Mouse (Mus musculus) liver, embryonic 13.5 days (tissue): ENCODE measurements around the gene Sipa1l3. TPM values are rescaled to one million over a fixed set of nuclear protein-coding genes. Genes with fewer than 3 reads are reported as not detected.
A peak's percentile ranks its signal among the peaks of the same experiment; 100 is the strongest.

ENCODE experiments used
- ATAC-seq: fragments of 200-750 bp; cut with Nextera tagmentation; 2 replicates; pipeline ENCODE4 v1.8.0; 2017; ENCODE audit warnings: low read depth, mild to moderate bottlenecking, moderate number of reproducible peaks, moderate library complexity
- DNase-seq: peaks from one replicate; pipeline ENCODE4 v3.0.0; 2022
- H3K27ac ChIP-seq: fragments of 300-500 bp; sonication (generic); 2 replicates; pipeline ENCODE4 v1.5.1; 2015; ENCODE audit warnings: moderate library complexity, mild to moderate bottlenecking, inconsistent platforms
- H3K27me3 ChIP-seq: fragments of 300-500 bp; sonication (generic); 2 replicates; pipeline ENCODE4 v1.6.1; 2015; ENCODE audit warnings: mild to moderate bottlenecking, inconsistent platforms
- H3K36me3 ChIP-seq: fragments of 300-500 bp; sonication (generic); 2 replicates; pipeline ENCODE4 v1.6.1; 2015; ENCODE audit warnings: mild to moderate bottlenecking, inconsistent platforms
- H3K4me1 ChIP-seq: fragments of 300-500 bp; sonication (generic); replicated peaks from 2 replicates; pipeline ENCODE4 v1.6.1; 2015; ENCODE audit warnings: inconsistent platforms
- H3K4me2 ChIP-seq: fragments of 300-500 bp; sonication (generic); 2 replicates; pipeline ENCODE4 v1.6.1; 2015; ENCODE audit warnings: inconsistent platforms, mild to moderate bottlenecking, moderate library complexity
- H3K4me3 ChIP-seq: fragments of 300-500 bp; sonication (generic); replicated peaks from 2 replicates; pipeline ENCODE4 v1.5.1; 2015; ENCODE audit warnings: mild to moderate bottlenecking, inconsistent platforms
- H3K9ac ChIP-seq: fragments of 300-500 bp; sonication (generic); 2 replicates; pipeline ENCODE4 v1.6.1; 2015; ENCODE audit warnings: mild to moderate bottlenecking, inconsistent platforms
- H3K9me3 ChIP-seq: fragments of 300-500 bp; sonication (generic); replicated peaks from 2 replicates; pipeline ENCODE4 v1.6.1; 2016; ENCODE audit warnings: inconsistent platforms
- WGBS: fragments of 180-500 bp; shearing (Covaris S2); methylation state at CpG from one replicate; pipeline ENCODE4 v1.1.7; 2015; ENCODE audit not compliant: insufficient replicate concordance; 5-methylcytosine and 5-hydroxymethylcytosine counted together
- polyA plus RNA-seq: library from polyadenylated mRNA; unstranded; fragments of >200 nt; fragmentation: Nextera tagmentation; extraction: Ambion mirVana; gene quantifications from 2 replicates; pipeline ENCODE4 v1.2.1, GENCODE M21; 2015

The Sipa1l3 gene
- polyA plus RNA-seq, 1 experiment from 2014 or later: 2.6 TPM

- Histone ChIP-seq H3K4me1 (peaks cover 36% of the 10 kb centered on the region), H3K9ac (no peak overlapping the region), H3K27me3 (peaks cover 31% of the 10 kb centered on the region), H3K4me2 (no peak overlapping the region), H3K4me3 (no peak overlapping the region), H3K9me3 (no peaks in the 10 kb centered on the region), H3K27ac (no peak overlapping the region), H3K36me3 (no peaks in the 10 kb centered on the region)
- DNase-seq (no peak), ATAC-seq (no peak)
- WGBS: 74% methylated on average over 7 of the region's 7 CpGs
Observed at GRCm38 (mm10) chr7:29287481-29287880, 231.0 kb downstream of the Sipa1l3 start.

GRCm38 (mm10) chr7:29284523-29284922 lies 233.9 kb downstream of the Sipa1l3 start:
- Histone ChIP-seq H3K9me3 (no peaks in the 10 kb centered on the region), H3K4me3 (no peak overlapping the region), H3K4me2 (no peak overlapping the region), H3K36me3 (no peaks in the 10 kb centered on the region), H3K27ac (no peak overlapping the region), H3K4me1 (peaks cover 40% of the 10 kb centered on the region), H3K9ac (no peak overlapping the region), H3K27me3 (peaks cover 41% of the 10 kb centered on the region)
- ATAC-seq: no peak
- no peak for DNase-seq
- WGBS: 75% methylated on average over 6 of the region's 6 CpGs

- 61% methylated on average over 4 of the region's 4 CpGs for WGBS
- H3K4me1 ChIP-seq: peaks cover 33% of the 10 kb centered on the region
- peaks cover 36% of the 10 kb centered on the region for H3K27me3 ChIP-seq
- H3K4me3 ChIP-seq: no peak overlapping the region
- no peaks in the 10 kb centered on the region for H3K36me3 ChIP-seq
- H3K9ac ChIP-seq: no peak overlapping the region
- H3K27ac ChIP-seq: no peak overlapping the region
- no peak for DNase-seq
- no peaks in the 10 kb centered on the region for H3K9me3 ChIP-seq
- H3K4me2 ChIP-seq: no peak overlapping the region
- no peak for ATAC-seq
Observed at GRCm38 (mm10) chr7:29283876-29284275, 234.6 kb downstream of the Sipa1l3 start.

- Histone ChIP-seq H3K27ac (no peak overlapping the region), H3K36me3 (no peaks in the 10 kb centered on the region), H3K27me3 (peaks cover 28% of the 10 kb centered on the region), H3K4me2 (peak overlapping the region; percentile 88), H3K9ac (peak overlapping the region; percentile 53), H3K4me1 (peaks cover 29% of the 10 kb centered on the region), H3K9me3 (no peaks in the 10 kb centered on the region), H3K4me3 (peak overlapping the region; percentile 65)
- DNase-seq (no peak), ATAC-seq (peak; percentile 19; the same call in 1 of the 2 replicates)
- WGBS: 14% methylated on average over 21 of the region's 21 CpGs
Observed at GRCm38 (mm10) chr7:29282074-29282554, 236.3 kb downstream of the Sipa1l3 start.

- under 1% methylated on average over 80 of the region's 80 CpGs for WGBS
- H3K27ac ChIP-seq: no peak within 1 kb of the TSS
Observed at GRCm38 (mm10) chr7:29281201-29282073, 237.0 kb downstream of the Sipa1l3 start, which contains the start of gene Spint2. Gene Spint2 (minus strand): TSS chr7:29281912.

GRCm38 (mm10) chr7:29280801-29281200 lies 237.6 kb downstream of the Sipa1l3 start:
- H3K27me3 ChIP-seq: peaks cover 28% of the 10 kb centered on the region
- DNase-seq: no peak
- ATAC-seq: no peak
- H3K27ac ChIP-seq: no peak overlapping the region
- no peaks in the 10 kb centered on the region for H3K36me3 ChIP-seq
- peaks cover 29% of the 10 kb centered on the region for H3K4me1 ChIP-seq
- peak overlapping the region; percentile 65 for H3K4me3 ChIP-seq
- 11% methylated on average over 13 of the region's 13 CpGs for WGBS
- H3K4me2 ChIP-seq: peak overlapping the region; percentile 88
- no peaks in the 10 kb centered on the region for H3K9me3 ChIP-seq
- H3K9ac ChIP-seq: 0 out of 2 replicates have a peak overlapping the region, but pooled peaks have one; percentile 53

More at GRCm38 (mm10) chr7:29281201-29282073, 237.0 kb downstream of the Sipa1l3 start, which contains the start of gene Spint2:
- DNase-seq (peak; percentile 34), ATAC-seq (peak; percentile 60)
- H3K27me3 ChIP-seq: peaks cover 28% of the 10 kb centered on the region
- H3K4me1 ChIP-seq: peaks cover 29% of the 10 kb centered on the region
- peak within 1 kb of the TSS; percentile 88 for H3K4me2 ChIP-seq
- peak within 1 kb of the TSS; percentile 65 for H3K4me3 ChIP-seq
- H3K9me3 ChIP-seq: no peaks in the 10 kb centered on the region
- H3K36me3 ChIP-seq: no peaks in the 10 kb centered on the region
- peak within 1 kb of the TSS; percentile 53 for H3K9ac ChIP-seq

GRCm38 (mm10) chr7:29279924-29280323 lies 238.5 kb downstream of the Sipa1l3 start:
- ATAC-seq: no peak
- no peaks in the 10 kb centered on the region for H3K36me3 ChIP-seq
- no peak for DNase-seq
- peaks cover 29% of the 10 kb centered on the region for H3K4me1 ChIP-seq
- H3K27ac ChIP-seq: no peak overlapping the region
- H3K27me3 ChIP-seq: peaks cover 28% of the 10 kb centered on the region
- H3K4me3 ChIP-seq: no peak overlapping the region
- no peak overlapping the region for H3K4me2 ChIP-seq
- no peaks in the 10 kb centered on the region for H3K9me3 ChIP-seq
- 75% methylated on average over 8 of the region's 8 CpGs for WGBS
- H3K9ac ChIP-seq: no peak overlapping the region

GRCm38 (mm10) chr7:29279261-29279660 lies 239.2 kb downstream of the Sipa1l3 start:
- Histone ChIP-seq H3K9me3 (no peaks in the 10 kb centered on the region), H3K36me3 (no peaks in the 10 kb centered on the region), H3K4me1 (peaks cover 23% of the 10 kb centered on the region), H3K27ac (no peak overlapping the region), H3K4me2 (no peak overlapping the region), H3K9ac (no peak overlapping the region), H3K4me3 (no peak overlapping the region), H3K27me3 (peaks cover 28% of the 10 kb centered on the region)
- DNase-seq: no peak
- ATAC-seq: no peak

GRCm38 (mm10) chr7:29277510-29277909 lies 240.9 kb downstream of the Sipa1l3 start:
- H3K4me2 ChIP-seq: no peak overlapping the region
- H3K9ac ChIP-seq: no peak overlapping the region
- DNase-seq: no peak
- ATAC-seq: no peak
- H3K27ac ChIP-seq: no peak overlapping the region
- H3K4me3 ChIP-seq: no peak overlapping the region
- 66% methylated on average over 4 of the region's 4 CpGs for WGBS
- no peaks in the 10 kb centered on the region for H3K9me3 ChIP-seq
- peaks cover 24% of the 10 kb centered on the region for H3K27me3 ChIP-seq
- no peaks in the 10 kb centered on the region for H3K36me3 ChIP-seq
- H3K4me1 ChIP-seq: peaks cover 21% of the 10 kb centered on the region

- Histone ChIP-seq H3K9ac (no peak overlapping the region), H3K4me2 (no peak overlapping the region), H3K27ac (no peak overlapping the region), H3K4me1 (peaks cover 14% of the 10 kb centered on the region), H3K36me3 (no peaks in the 10 kb centered on the region), H3K4me3 (no peak overlapping the region), H3K9me3 (no peaks in the 10 kb centered on the region), H3K27me3 (peaks cover 16% of the 10 kb centered on the region)
- WGBS: 66% methylated on average over 5 of the region's 5 CpGs
- DNase-seq: no peak
- ATAC-seq: no peak
Observed at GRCm38 (mm10) chr7:29276715-29277114, 241.7 kb downstream of the Sipa1l3 start.

GRCm38 (mm10) chr7:29271687-29272465 lies 246.6 kb downstream of the Sipa1l3 start:
- no peaks in the 10 kb centered on the region for H3K36me3 ChIP-seq
- no peak overlapping the region for H3K9ac ChIP-seq
- no peak overlapping the region for H3K4me3 ChIP-seq
- ATAC-seq (no peak), DNase-seq (no peak)
- H3K4me2 ChIP-seq: no peak overlapping the region
- H3K4me1 ChIP-seq: no peaks in the 10 kb centered on the region
- H3K9me3 ChIP-seq: no peaks in the 10 kb centered on the region
- H3K27ac ChIP-seq: no peak overlapping the region
- 64% methylated on average over 8 of the region's 8 CpGs for WGBS
- H3K27me3 ChIP-seq: no peaks in the 10 kb centered on the region
